Mouse (Mus musculus) midbrain, postnatal 0 days (tissue): ENCODE results near the gene Bsn. TPM values are rescaled to one million over a fixed set of nuclear protein-coding genes. Genes with fewer than 3 reads are reported as not detected.

Experiments
- ATAC-seq: fragments of 200-750 bp; cut with Nextera tagmentation; 2 replicates; pipeline ENCODE4 v1.8.0; 2017; ENCODE audit warnings: moderate number of reproducible peaks, mild to moderate bottlenecking, moderate TSS enrichment, moderate library complexity; ENCODE audit not compliant: low FRiP score
- DNase-seq: peaks from one replicate; pipeline ENCODE4 v3.0.0-alpha.2; 2015; ENCODE audit warnings: low spot score
- H3K27ac ChIP-seq: fragments of 300-500 bp; sonication (generic); 2 replicates; pipeline ENCODE4 v1.5.1; 2014; ENCODE audit warnings: low read depth, mild to moderate bottlenecking, low read length, mixed read lengths
- H3K27me3 ChIP-seq: fragments of 300-500 bp; sonication (generic); 2 replicates; pipeline ENCODE4 v1.6.1; 2014; ENCODE audit warnings: low read length, control low read depth, mixed read lengths; ENCODE audit not compliant: insufficient read depth
- H3K36me3 ChIP-seq: fragments of 300-500 bp; sonication (generic); 2 replicates; pipeline ENCODE4 v1.6.1; 2014; ENCODE audit warnings: low read length, control low read depth, mixed read lengths; ENCODE audit not compliant: insufficient read depth
- H3K4me1 ChIP-seq: fragments of 300-500 bp; sonication (generic); 2 replicates; pipeline ENCODE4 v1.6.1; 2014; ENCODE audit warnings: mild to moderate bottlenecking, control low read depth, antibody characterized with exemption, low read length, mixed read lengths; ENCODE audit not compliant: insufficient read depth
- H3K4me2 ChIP-seq: fragments of 300-500 bp; sonication (generic); 2 replicates; pipeline ENCODE4 v1.6.1; 2014; ENCODE audit warnings: low read depth, mild to moderate bottlenecking, low read length, mixed read lengths; ENCODE audit not compliant: poor library complexity, severe bottlenecking
- H3K4me3 ChIP-seq: fragments of 300-500 bp; sonication (generic); 2 replicates; pipeline ENCODE4 v1.5.1; 2014; ENCODE audit warnings: low read depth, mild to moderate bottlenecking, low read length, moderate library complexity
- H3K9ac ChIP-seq: fragments of 300-500 bp; sonication (generic); replicated peaks from 2 replicates; pipeline ENCODE4 v1.6.1; 2014; ENCODE audit warnings: mild to moderate bottlenecking, low read length, moderate library complexity, mixed read lengths; ENCODE audit not compliant: poor library complexity, severe bottlenecking
- H3K9me3 ChIP-seq: fragments of 300-500 bp; sonication (generic); 2 replicates; pipeline ENCODE4 v1.6.1; 2016; ENCODE audit warnings: low read length, control low read depth
- CTCF ChIP-seq: IDR thresholded peaks from 2 replicates; pipeline ENCODE4 v1.5.1; 2016; ENCODE audit warnings: antibody characterized with exemption, mild to moderate bottlenecking
- WGBS: fragments of 180-500 bp; shearing (Covaris S2); extraction: QIAGEN DNeasy Blood & Tissue Kit; methylation state at CpG from one replicate; pipeline ENCODE4 v1.1.7; 2014; 5-methylcytosine and 5-hydroxymethylcytosine counted together
- polyA plus RNA-seq: library from polyadenylated mRNA; unstranded; fragments of >200 nt; fragmentation: Nextera tagmentation; extraction: Ambion mirVana; gene quantifications from 2 replicates; pipeline ENCODE4 v1.2.1, GENCODE M21; 2015
- total RNA-seq: library from RNA; depleted of rRNA; stranded (reverse); fragments of >200 nt; gene quantifications from 2 replicates; pipeline ENCODE4 v1.2.3, GENCODE M21; 2014

The Bsn gene
- total and polyA plus RNA-seq, 2 experiments from 2014 or later, result 7.7 to 60.6 TPM

- WGBS, result 68% methylated on average over 16 of the region's 16 CpGs
These were observed 26.4 kb downstream of the Bsn start for GRCm38 (mm10) chr9:108163646-108164284.

GRCm38 (mm10) chr9:108157891-108158290, 32.3 kb downstream of the Bsn start:
- Histone ChIP-seq H3K4me3 (no peak overlapping the region), H3K4me2 (no peak overlapping the region), H3K27ac (no peak overlapping the region), H3K9ac (no peak overlapping the region), H3K4me1 (no peaks in the 10 kb centered on the region), H3K27me3 (no peaks in the 10 kb centered on the region), H3K9me3 (no peaks in the 10 kb centered on the region), H3K36me3 (no peaks in the 10 kb centered on the region)
- DNase-seq, result no peak
- no peak for ATAC-seq
- 76% methylated on average over 7 of the region's 7 CpGs for WGBS
- no peak for TF ChIP-seq CTCF

More at GRCm38 (mm10) chr9:108163646-108164284, 26.4 kb downstream of the Bsn start:
- no peak overlapping the region for H3K4me3 ChIP-seq
- H3K36me3 ChIP-seq, result no peaks in the 10 kb centered on the region
- ATAC-seq, result no peak
- 0 out of 2 replicates have a peak overlapping the region, but pooled peaks have one; percentile 12 for H3K27ac ChIP-seq
- no peak for TF ChIP-seq CTCF
- no peak overlapping the region for H3K4me2 ChIP-seq
- DNase-seq, result no peak
- H3K9me3 ChIP-seq, result no peaks in the 10 kb centered on the region
- H3K27me3 ChIP-seq, result no peaks in the 10 kb centered on the region
- H3K9ac ChIP-seq, result no peak overlapping the region
- no peaks in the 10 kb centered on the region for H3K4me1 ChIP-seq

- ATAC-seq, result no peak
- H3K36me3 ChIP-seq, result no peaks in the 10 kb centered on the region
- no peak overlapping the region for H3K4me2 ChIP-seq
- no peak overlapping the region for H3K27ac ChIP-seq
- no peaks in the 10 kb centered on the region for H3K9me3 ChIP-seq
- no peak for TF ChIP-seq CTCF
- H3K9ac ChIP-seq, result no peak overlapping the region
- DNase-seq, result no peak
- 92% methylated on average over 6 of the region's 6 CpGs for WGBS
- no peaks in the 10 kb centered on the region for H3K27me3 ChIP-seq
- H3K4me1 ChIP-seq, result no peaks in the 10 kb centered on the region
- no peak overlapping the region for H3K4me3 ChIP-seq
These were observed 32.7 kb downstream of the Bsn start for GRCm38 (mm10) chr9:108157451-108157850.

GRCm38 (mm10) chr9:108156786-108157185, 33.4 kb downstream of the Bsn start:
- H3K9ac ChIP-seq, result no peak overlapping the region
- no peaks in the 10 kb centered on the region for H3K27me3 ChIP-seq
- no peak overlapping the region for H3K4me3 ChIP-seq
- DNase-seq, result no peak
- H3K36me3 ChIP-seq, result no peaks in the 10 kb centered on the region
- no peak for TF ChIP-seq CTCF
- H3K4me2 ChIP-seq, result no peak overlapping the region
- no peaks in the 10 kb centered on the region for H3K4me1 ChIP-seq
- ATAC-seq, result no peak
- H3K9me3 ChIP-seq, result no peaks in the 10 kb centered on the region
- 95% methylated on average over 5 of the region's 5 CpGs for WGBS
- H3K27ac ChIP-seq, result no peak overlapping the region

GRCm38 (mm10) chr9:108154814-108155213, 35.4 kb downstream of the Bsn start:
- Histone ChIP-seq H3K4me1 (no peaks in the 10 kb centered on the region), H3K9ac (no peak overlapping the region), H3K9me3 (no peaks in the 10 kb centered on the region), H3K27me3 (no peaks in the 10 kb centered on the region), H3K36me3 (no peaks in the 10 kb centered on the region), H3K4me2 (no peak overlapping the region), H3K27ac (no peak overlapping the region), H3K4me3 (no peak overlapping the region)
- no peak for ATAC-seq
- WGBS, result 92% methylated on average over 12 of the region's 12 CpGs
- no peak for TF ChIP-seq CTCF
- DNase-seq, result no peak

- Histone ChIP-seq H3K27ac (no peak overlapping the region), H3K4me1 (no peaks in the 10 kb centered on the region), H3K36me3 (no peaks in the 10 kb centered on the region), H3K27me3 (no peaks in the 10 kb centered on the region), H3K9me3 (no peaks in the 10 kb centered on the region), H3K4me3 (no peak overlapping the region), H3K4me2 (no peak overlapping the region), H3K9ac (no peak overlapping the region)
- 80% methylated on average over 12 of the region's 12 CpGs for WGBS
- TF ChIP-seq CTCF, result no peak
- no peak for ATAC-seq
- peak; percentile 18 for DNase-seq
These were observed 36.4 kb downstream of the Bsn start for GRCm38 (mm10) chr9:108153516-108154448.
